Mouse (Mus musculus) ZHBTc4 (cell line): ENCODE measurements around the gene Sprtn.
A peak's percentile ranks its signal among the peaks of the same experiment; 100 is the strongest.

Source experiments
- DNase-seq: peaks from one replicate; pipeline ENCODE4 v3.0.0-alpha.2; 2011; ENCODE audit warnings: low read depth, low spot score

The Sprtn gene

DNA sequence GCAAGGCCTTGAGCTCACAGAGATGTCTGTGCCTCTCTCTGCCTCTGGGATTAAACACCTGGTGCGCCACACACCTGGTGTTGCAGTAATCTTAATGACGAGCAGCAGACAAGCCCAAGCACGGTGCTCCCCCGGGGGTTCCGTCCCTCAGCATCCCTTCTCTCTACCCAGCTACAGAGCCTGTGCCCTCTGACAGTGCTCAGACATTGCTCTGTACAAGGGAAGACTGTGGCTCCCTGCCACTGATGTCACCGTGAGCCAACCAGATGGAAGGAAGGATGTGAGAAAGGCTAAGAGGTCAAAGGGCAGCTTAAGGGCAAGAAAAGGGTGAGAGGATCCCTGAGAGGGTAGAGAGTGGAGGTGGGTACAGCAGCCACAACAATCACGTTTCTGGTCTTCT, 46.7 kb downstream of the Sprtn start:
- no peak for DNase-seq

DNA sequence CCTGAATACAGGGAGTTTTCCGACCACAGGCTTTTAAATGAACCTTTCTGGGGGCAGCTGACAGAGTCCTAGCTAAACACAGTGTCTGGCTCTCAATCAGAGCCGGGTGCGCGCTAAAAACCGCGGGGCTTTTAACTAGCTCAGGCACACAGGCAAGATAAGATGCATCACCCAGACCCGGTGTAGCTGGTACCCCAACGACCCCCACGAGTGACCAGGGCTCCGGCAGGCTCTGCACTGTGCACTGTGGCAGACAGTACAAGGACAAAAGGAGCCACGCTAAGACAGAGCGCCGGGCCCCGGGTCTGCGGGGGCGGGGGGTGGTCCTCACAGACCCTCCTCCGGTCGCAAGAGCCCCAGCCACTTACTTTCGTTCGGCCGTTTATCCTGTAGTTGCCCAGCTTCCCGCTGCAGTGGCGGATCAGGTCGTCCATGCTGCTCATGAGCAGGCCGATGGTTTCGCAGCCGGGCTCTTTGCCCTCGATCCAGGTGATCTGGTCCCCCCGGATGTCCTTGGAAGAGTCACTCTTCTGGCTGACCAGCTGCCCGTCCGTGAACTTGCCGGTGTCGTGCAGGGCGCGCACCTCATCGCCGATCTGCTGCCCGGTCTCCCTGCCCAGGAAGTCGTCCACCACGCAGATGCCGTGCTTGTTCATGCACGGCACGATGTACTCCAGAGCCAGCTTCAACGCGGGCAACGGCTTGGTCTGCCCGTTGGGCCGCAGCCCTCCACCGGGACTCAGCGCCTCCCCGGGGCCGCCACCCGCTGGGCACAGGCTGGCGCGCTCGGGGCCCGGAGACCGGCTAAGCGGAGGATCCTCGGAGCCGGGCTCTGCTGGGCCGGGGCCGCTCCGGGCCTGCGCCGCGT, 50.4 kb downstream of the Sprtn start:
- peak; percentile 46 for DNase-seq

DNA sequence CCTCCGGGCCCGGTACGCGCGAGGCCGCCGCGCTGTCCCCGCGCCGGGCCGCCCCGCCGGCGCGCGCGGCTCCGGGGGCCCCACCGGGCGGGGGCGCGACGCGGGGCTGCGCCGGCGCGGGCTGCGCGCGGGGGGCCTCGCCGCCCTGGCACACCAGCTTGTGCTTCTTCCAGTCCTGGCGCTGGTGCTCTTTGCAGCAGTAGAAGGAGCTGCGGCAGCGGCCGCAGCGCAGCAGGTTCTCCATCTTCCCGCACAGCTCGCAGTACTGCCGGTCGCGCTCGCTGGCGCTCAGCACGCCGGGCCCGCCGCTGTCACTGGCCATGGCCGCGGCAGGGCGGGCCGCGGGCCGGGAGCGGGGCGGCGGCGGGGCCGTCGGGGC, 51.0 kb downstream of the Sprtn start:
- DNase-seq: peak; percentile 67

DNA sequence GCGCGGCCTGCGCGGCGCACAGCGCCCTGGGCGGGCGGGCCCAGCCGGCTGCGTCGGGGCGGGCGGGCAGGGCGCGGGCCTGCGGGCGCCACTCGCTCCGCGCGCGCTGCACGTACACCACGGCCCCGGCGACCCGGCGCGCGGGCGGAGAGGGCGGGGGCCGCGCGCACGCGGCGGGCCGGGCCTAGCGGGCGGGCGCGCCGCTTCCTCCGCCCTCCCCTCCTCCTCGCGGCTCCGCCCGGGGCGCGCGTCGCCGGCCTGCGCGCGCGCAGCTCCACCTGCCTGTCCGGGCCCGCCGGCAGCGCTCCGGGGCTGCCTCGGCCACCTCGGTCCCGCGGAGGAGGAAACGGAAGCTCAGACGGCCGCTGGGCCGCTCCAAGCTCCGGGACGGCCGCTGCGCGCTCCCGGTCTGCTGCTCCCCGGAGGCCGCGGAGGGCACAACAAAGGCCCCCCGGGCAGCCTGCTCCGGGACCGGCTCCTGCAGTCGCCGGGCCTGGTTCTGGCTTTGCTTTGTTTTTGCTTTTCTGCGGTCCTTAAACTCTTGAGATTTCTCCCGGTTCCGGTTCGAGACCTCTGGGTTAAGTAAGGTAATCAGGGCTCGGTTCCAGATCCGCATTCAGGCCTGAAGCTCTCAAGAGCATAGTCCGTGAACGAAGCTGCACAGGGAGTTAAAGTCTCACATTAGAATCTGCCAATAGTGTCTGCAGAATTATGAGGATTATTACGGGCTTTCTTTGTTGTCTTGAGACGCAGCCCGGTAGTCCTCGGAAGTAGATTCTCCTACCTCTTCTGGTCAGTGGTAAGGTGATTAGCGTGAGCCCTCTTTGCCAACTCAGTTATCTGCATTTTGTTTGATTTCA, 51.8 kb downstream of the Sprtn start, which contains the start of gene Egln1:
Gene Egln1 (minus strand): TSS at position 116 of the 860 bp plus-strand sequence.
- peak; percentile 78 for DNase-seq

DNA sequence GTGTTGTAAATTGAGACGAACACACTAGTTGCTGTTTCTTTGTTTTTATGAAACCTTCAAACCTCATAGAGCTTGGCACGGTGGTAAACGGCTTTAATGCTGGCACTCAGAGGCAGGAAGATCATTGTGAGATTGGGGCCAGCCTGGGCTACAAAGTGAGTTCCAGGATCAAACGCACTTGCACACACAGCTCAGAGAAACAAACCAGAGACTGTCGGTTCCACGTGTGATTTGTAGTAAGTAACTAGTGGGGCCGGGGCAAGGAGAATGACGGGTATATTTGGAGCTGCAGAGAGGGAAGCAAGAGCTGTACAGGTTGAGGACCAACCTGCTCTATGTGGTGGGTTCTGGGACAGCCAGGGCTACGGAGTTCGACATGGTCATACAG, 52.4 kb downstream of the Sprtn start:
- peak; percentile 16 for DNase-seq

DNA sequence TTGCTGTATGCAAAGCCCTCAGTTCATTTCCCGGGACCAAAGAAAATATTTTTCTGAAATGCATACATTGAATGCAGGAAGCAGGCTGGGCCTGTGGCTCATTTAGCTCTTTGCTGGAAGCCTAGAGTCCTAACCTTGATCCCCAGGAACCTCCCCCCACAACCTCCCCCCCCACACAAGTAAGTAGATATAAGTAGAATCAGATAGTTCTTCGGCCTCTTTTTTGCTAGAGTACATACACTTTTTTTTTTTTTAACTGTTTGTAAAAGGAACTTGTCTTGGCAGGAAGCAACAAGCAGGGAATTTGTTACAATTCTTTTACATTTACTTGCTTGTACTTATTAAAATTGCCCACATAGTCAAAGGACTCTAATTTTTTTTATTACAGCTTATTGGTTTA, 53.2 kb downstream of the Sprtn start:
- DNase-seq: no peak

DNA sequence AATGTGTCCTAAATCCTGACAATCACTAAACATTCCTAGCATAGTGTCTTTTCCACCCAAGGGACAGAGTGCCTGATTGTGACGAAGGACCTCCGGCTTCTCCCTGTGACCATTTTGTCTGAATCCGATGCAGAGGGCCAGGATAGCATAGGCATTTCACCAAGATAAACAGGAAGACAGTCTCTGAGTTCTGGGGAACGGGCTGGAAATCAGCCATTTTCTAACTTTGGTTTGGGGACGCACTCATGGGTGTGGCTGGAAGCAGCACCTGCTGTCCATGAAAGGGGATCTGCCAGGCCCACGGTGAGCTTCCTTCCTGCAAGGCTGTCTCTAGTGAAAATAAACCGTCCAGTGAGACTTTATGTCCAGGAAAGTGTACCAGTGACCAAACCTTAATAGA, 55.5 kb downstream of the Sprtn start:
- DNase-seq: peak; percentile 19

DNA sequence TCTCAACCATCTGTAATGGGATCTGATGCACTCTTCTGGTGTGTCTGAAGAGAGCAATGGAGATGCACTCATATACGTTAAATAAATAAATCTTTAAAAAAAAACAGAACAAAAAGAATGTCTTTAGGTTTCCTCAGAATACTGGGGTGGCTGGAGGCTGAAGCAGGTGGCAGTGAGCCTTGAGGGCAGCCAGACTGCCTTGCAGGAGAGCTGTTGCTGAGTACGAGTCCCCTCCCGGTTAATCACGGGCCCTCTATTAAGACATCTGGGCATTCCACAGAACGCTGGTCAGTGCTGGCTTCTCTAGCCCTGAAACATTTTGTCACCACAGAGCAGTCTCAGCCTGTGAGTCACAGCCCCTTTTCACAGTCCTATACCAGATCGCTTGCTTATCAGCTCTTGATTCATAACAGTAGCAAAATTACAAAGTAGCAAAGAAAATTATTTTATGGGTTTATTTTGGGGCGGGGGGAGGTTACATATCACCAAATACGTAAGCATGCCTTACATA, 56.9 kb downstream of the Sprtn start:
- DNase-seq: no peak
